In the genomic region with DNA sequence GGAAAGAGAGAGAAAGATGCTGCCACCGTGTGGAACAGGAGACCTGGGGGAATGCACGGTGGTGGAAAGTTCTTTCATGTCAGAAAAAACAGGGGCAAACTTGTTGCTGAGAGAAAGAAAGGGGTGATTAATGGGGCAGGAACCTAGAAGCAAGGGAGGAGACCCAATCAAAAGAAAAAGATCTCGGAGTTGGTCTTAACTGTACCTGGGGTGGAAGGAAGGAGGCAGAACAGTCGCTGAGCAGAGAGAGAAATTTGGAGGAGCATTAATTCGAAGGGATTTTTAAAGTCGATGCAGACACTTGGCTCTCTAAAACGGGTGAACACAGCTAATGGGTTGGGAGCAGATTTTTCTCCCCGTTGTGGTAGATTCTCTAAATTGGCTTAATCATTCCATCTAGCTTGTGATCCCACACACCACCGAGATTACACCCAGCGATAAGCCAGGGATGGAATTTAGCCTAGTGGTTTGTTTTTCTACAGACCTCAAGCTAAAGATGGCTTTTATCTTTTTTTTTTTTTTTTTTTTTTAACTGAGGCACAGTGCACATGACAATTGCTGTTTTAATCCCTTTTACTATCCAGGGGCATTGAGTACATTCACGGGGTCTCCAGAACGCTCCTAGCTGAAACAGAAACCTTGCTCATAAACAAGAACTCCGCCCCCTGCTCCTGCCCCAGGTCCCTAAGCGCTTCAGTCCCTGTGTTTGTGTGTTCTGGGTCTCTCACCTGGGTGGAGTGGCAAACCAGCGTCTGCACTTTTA, we compare ENCODE assay signal across 19 mouse cellular contexts.
DNase-seq lines count a peak whose midpoint lies in the region; ATAC-seq and TF ChIP-seq lines count a peak whose summit lies in the region.
"Had no signal": no experiment of that assay in that cellular context is flagged by ENCODE, and none has a peak within 500 bp of the region (broad histone marks: within the 10 kb centered on the region; RNA-seq: fewer than 3 reads in every experiment).

No protein-coding gene starts in this region.

- H3K9me3 ChIP-seq in kidney, embryonic 15.5 days (replicated peaks): no peaks in the 10 kb centered on the region
- no peaks in the 10 kb centered on the region for H3K9me3 ChIP-seq in lung, postnatal 0 days (ENCODE audit: low read length)
- no peaks in the 10 kb centered on the region for H3K9me3 ChIP-seq in embryonic facial prominence, embryonic 15.5 days (replicated peaks)
- H3K9me3 ChIP-seq: forebrain, embryonic 10.5 days; limb, embryonic 12.5 days; midbrain, embryonic 10.5 days; neural tube, embryonic 15.5 days had no signal

- H3K27me3 ChIP-seq in kidney, embryonic 15.5 days: no peaks in the 10 kb centered on the region
- no peaks in the 10 kb centered on the region for H3K27me3 ChIP-seq in lung, postnatal 0 days (replicated peaks; ENCODE audit: insufficient read depth, low read length)
- H3K27me3 ChIP-seq in embryonic facial prominence, embryonic 15.5 days: 0 out of 2 replicates have a peak, but pooled peaks cover 2% of the 10 kb centered on the region
- H3K27me3 ChIP-seq: limb, embryonic 12.5 days; neural tube, embryonic 15.5 days had no signal

- peak; percentile 39 for TF ChIP-seq CTCF in lung, postnatal 0 days (IDR thresholded peaks at IDR 0.05)

- no peaks in the 10 kb centered on the region; the same call in 1 of the 2 replicates for H3K36me3 ChIP-seq in kidney, embryonic 15.5 days
- no peaks in the 10 kb centered on the region for H3K36me3 ChIP-seq in lung, postnatal 0 days (ENCODE audit: insufficient read depth, low read length)
- no peaks in the 10 kb centered on the region for H3K36me3 ChIP-seq in embryonic facial prominence, embryonic 15.5 days
- H3K36me3 ChIP-seq: forebrain, embryonic 10.5 days; heart, embryonic 12.5 days; limb, embryonic 12.5 days; midbrain, embryonic 10.5 days; neural tube, embryonic 15.5 days had no signal

- ATAC-seq in kidney, embryonic 15.5 days (replicated peaks; ENCODE audit: low FRiP score): no peak
- ATAC-seq in lung, postnatal 0 days: no peak; the same call in 1 of the 2 replicates
- ATAC-seq in embryonic facial prominence, embryonic 15.5 days (ENCODE audit: insufficient number of reproducible peaks, low FRiP score, low TSS enrichment, low read depth): no peak
- ATAC-seq: CD4-positive, CD25-positive, alpha-beta regulatory T cell, adult 4 months had no signal

- peaks cover 44% of the 10 kb centered on the region for H3K4me1 ChIP-seq in kidney, embryonic 15.5 days
- H3K4me1 ChIP-seq in lung, postnatal 0 days (ENCODE audit: insufficient read depth, low read depth, low read length): no peaks in the 10 kb centered on the region
- H3K4me1 ChIP-seq in embryonic facial prominence, embryonic 15.5 days: peaks cover 18% of the 10 kb centered on the region
- H3K4me1 ChIP-seq: heart, embryonic 12.5 days had no signal

- TF ChIP-seq EP300 in lung, postnatal 0 days (IDR thresholded peaks at IDR 0.05): no peak

- DNase-seq in kidney, adult 9 months: no peak
- DNase-seq in lung, postnatal 0 days (ENCODE audit: low spot score): peak; percentile 30
- no peak for DNase-seq in lung, postnatal 25 days (ENCODE audit: low spot score)
- DNase-seq in right cerebral cortex, postnatal 25 days: no peak
- no peak for DNase-seq in adrenal gland, adult (ENCODE audit: inconsistent age in 2 of 2, low spot score in 1 of 2)
- DNase-seq: adrenal gland, postnatal 25 days; cerebellum, postnatal 14 days; gastrocnemius, postnatal 25 days; heart, postnatal 36 days; lung, embryonic 14.5 days had no signal

- WGBS in kidney, embryonic 15.5 days: 28% methylated on average over 15 of the region's 15 CpGs
- 31% methylated on average over 15 of the region's 15 CpGs for WGBS in lung, postnatal 0 days
- WGBS in embryonic facial prominence, embryonic 15.5 days: 34% methylated on average over 15 of the region's 15 CpGs

- no peak overlapping the region for H3K27ac ChIP-seq in kidney, embryonic 15.5 days
- no peak overlapping the region for H3K27ac ChIP-seq in lung, postnatal 0 days (ENCODE audit: low read length)
- no peak overlapping the region for H3K27ac ChIP-seq in embryonic facial prominence, embryonic 15.5 days (replicated peaks)
- H3K27ac ChIP-seq: forebrain, embryonic 10.5 days; left cerebral cortex, adult 2 months; limb, embryonic 12.5 days; midbrain, embryonic 10.5 days; neural tube, embryonic 15.5 days had no signal

- H3K4me2 ChIP-seq in kidney, embryonic 15.5 days: peak overlapping the region; percentile 30
- H3K4me2 ChIP-seq in lung, postnatal 0 days (replicated peaks; ENCODE audit: low read depth, low read length): peak overlapping the region; percentile 15; the same call in 1 of the 2 replicates
- H3K4me2 ChIP-seq in embryonic facial prominence, embryonic 15.5 days (replicated peaks): peak overlapping the region; percentile 21; the same call in 1 of the 2 replicates
- H3K4me2 ChIP-seq: heart, embryonic 12.5 days; limb, embryonic 12.5 days; lung, embryonic 14.5 days; neural tube, embryonic 15.5 days had no signal

- H3K9ac ChIP-seq in kidney, embryonic 15.5 days: no peak overlapping the region
- H3K9ac ChIP-seq in lung, postnatal 0 days (replicated peaks; ENCODE audit: low read depth): no peak overlapping the region
- H3K9ac ChIP-seq in embryonic facial prominence, embryonic 15.5 days: no peak overlapping the region
- H3K9ac ChIP-seq: heart, embryonic 12.5 days; limb, embryonic 12.5 days; lung, embryonic 14.5 days; neural tube, embryonic 15.5 days had no signal

- H3K4me3 ChIP-seq in kidney, embryonic 15.5 days (replicated peaks): no peak overlapping the region
- no peak overlapping the region for H3K4me3 ChIP-seq in lung, postnatal 0 days (ENCODE audit: low read depth, low read length)
- H3K4me3 ChIP-seq in embryonic facial prominence, embryonic 15.5 days (replicated peaks): no peak overlapping the region
- H3K4me3 ChIP-seq: forebrain, embryonic 10.5 days; heart, embryonic 12.5 days; left cerebral cortex, adult 2 months; limb, embryonic 12.5 days; midbrain, embryonic 10.5 days; neural tube, embryonic 15.5 days had no signal
